Mouse (Mus musculus): ENCODE data around the gene Zfp827. TPM values are rescaled to one million over a fixed set of nuclear protein-coding genes. Genes with fewer than 3 reads are reported as not detected.
"Not testable (repeated sequence)": the region's sequence is repeated elsewhere in the genome, so short reads cannot be mapped to it uniquely, and the experiment has no call there.

Zfp827 gene
- polyA plus RNA-seq, 1 experiment, result 0.16 TPM

GRCm38 (mm10) chr8:79121614-79122013 is 93.4 kb downstream of the Zfp827 start:
- Histone ChIP-seq H3K27ac (ENCODE audit: insufficient read depth, low read depth, low read length) (no peak overlapping the region), H3K4me1 (ENCODE audit: control insufficient read depth, insufficient read depth, low read length) (no peaks in the 10 kb centered on the region), H3K4me3 (ENCODE audit: insufficient read depth, low read length) (no peak overlapping the region)
- TF ChIP-seq CTCF (IDR thresholded peaks at IDR 0.05; ENCODE audit: low read depth, low read length) (no peak), POLR2A (IDR thresholded peaks at IDR 0.05; ENCODE audit: borderline replicate concordance, low read depth, low read length) (no peak)

- Histone ChIP-seq H3K4me1 (ENCODE audit: control insufficient read depth, insufficient read depth, low read length) (no peaks in the 10 kb centered on the region), H3K27ac (ENCODE audit: insufficient read depth, low read depth, low read length) (no peak overlapping the region)
- no peak for TF ChIP-seq POLR2A (IDR thresholded peaks at IDR 0.05; ENCODE audit: borderline replicate concordance, low read depth, low read length)
- no peak for TF ChIP-seq CTCF (IDR thresholded peaks at IDR 0.05; ENCODE audit: low read depth, low read length)
Observed at GRCm38 (mm10) chr8:79124231-79124630, 96.0 kb downstream of the Zfp827 start.

GRCm38 (mm10) chr8:79127211-79127816 is 99.1 kb downstream of the Zfp827 start:
- Histone ChIP-seq H3K4me1 (ENCODE audit: control insufficient read depth, insufficient read depth, low read length) (no peaks in the 10 kb centered on the region), H3K27ac (ENCODE audit: insufficient read depth, low read depth, low read length) (no peak overlapping the region), H3K4me3 (ENCODE audit: insufficient read depth, low read length) (no peak overlapping the region)
- no peak for TF ChIP-seq POLR2A (IDR thresholded peaks at IDR 0.05; ENCODE audit: borderline replicate concordance, low read depth, low read length)
- TF ChIP-seq CTCF (IDR thresholded peaks at IDR 0.05; ENCODE audit: low read depth, low read length), result no peak

More at GRCm38 (mm10) chr8:79124231-79124630, 96.0 kb downstream of the Zfp827 start:
- H3K4me3 ChIP-seq (ENCODE audit: insufficient read depth, low read length), result no peak overlapping the region

- H3K4me1 ChIP-seq (ENCODE audit: control insufficient read depth, insufficient read depth, low read length); H3K27ac ChIP-seq (ENCODE audit: insufficient read depth, low read depth, low read length); H3K4me3 ChIP-seq (ENCODE audit: insufficient read depth, low read length): not testable (repeated sequence)
Observed at GRCm38 (mm10) chr8:79128534-79128933, 100.3 kb downstream of the Zfp827 start.

GRCm38 (mm10) chr8:79139614-79140013 is 111.4 kb downstream of the Zfp827 start:
- peaks cover 37% of the 10 kb centered on the region for H3K4me1 ChIP-seq (ENCODE audit: control insufficient read depth, insufficient read depth, low read length)
- no peak overlapping the region for H3K4me3 ChIP-seq (ENCODE audit: insufficient read depth, low read length)
- H3K27ac ChIP-seq (ENCODE audit: insufficient read depth, low read depth, low read length), result no peak overlapping the region
- TF ChIP-seq POLR2A (IDR thresholded peaks at IDR 0.05; ENCODE audit: borderline replicate concordance, low read depth, low read length) (no peak), CTCF (IDR thresholded peaks at IDR 0.05; ENCODE audit: low read depth, low read length) (no peak)

GRCm38 (mm10) chr8:79140981-79141380 is 112.7 kb downstream of the Zfp827 start:
- Histone ChIP-seq H3K27ac (ENCODE audit: insufficient read depth, low read depth, low read length) (no peak overlapping the region), H3K4me1 (ENCODE audit: control insufficient read depth, insufficient read depth, low read length) (peaks cover 40% of the 10 kb centered on the region), H3K4me3 (ENCODE audit: insufficient read depth, low read length) (no peak overlapping the region)
- TF ChIP-seq POLR2A (IDR thresholded peaks at IDR 0.05; ENCODE audit: borderline replicate concordance, low read depth, low read length), result no peak
- TF ChIP-seq CTCF (IDR thresholded peaks at IDR 0.05; ENCODE audit: low read depth, low read length), result no peak

- TF ChIP-seq CTCF (IDR thresholded peaks at IDR 0.05; ENCODE audit: low read depth, low read length) (no peak), POLR2A (IDR thresholded peaks at IDR 0.05; ENCODE audit: borderline replicate concordance, low read depth, low read length) (no peak)
- Histone ChIP-seq H3K4me1 (ENCODE audit: control insufficient read depth, insufficient read depth, low read length) (peaks cover 40% of the 10 kb centered on the region), H3K27ac (ENCODE audit: insufficient read depth, low read depth, low read length) (no peak overlapping the region), H3K4me3 (ENCODE audit: insufficient read depth, low read length) (no peak overlapping the region)
Observed at GRCm38 (mm10) chr8:79141592-79141991, 113.4 kb downstream of the Zfp827 start.

- Histone ChIP-seq H3K27ac (ENCODE audit: insufficient read depth, low read depth, low read length) (peak overlapping the region; percentile 74), H3K4me3 (ENCODE audit: insufficient read depth, low read length) (no peak overlapping the region), H3K4me1 (ENCODE audit: control insufficient read depth, insufficient read depth, low read length) (peaks cover 38% of the 10 kb centered on the region)
- TF ChIP-seq POLR2A (IDR thresholded peaks at IDR 0.05; ENCODE audit: borderline replicate concordance, low read depth, low read length), result no peak
- no peak for TF ChIP-seq CTCF (IDR thresholded peaks at IDR 0.05; ENCODE audit: low read depth, low read length)
Observed at GRCm38 (mm10) chr8:79143729-79144128, 115.5 kb downstream of the Zfp827 start.

- H3K4me1 ChIP-seq (ENCODE audit: control insufficient read depth, insufficient read depth, low read length), result peaks cover 33% of the 10 kb centered on the region
- no peak overlapping the region for H3K4me3 ChIP-seq (ENCODE audit: insufficient read depth, low read length)
- TF ChIP-seq POLR2A (IDR thresholded peaks at IDR 0.05; ENCODE audit: borderline replicate concordance, low read depth, low read length), result no peak
- TF ChIP-seq CTCF (IDR thresholded peaks at IDR 0.05; ENCODE audit: low read depth, low read length), result no peak
- no peak overlapping the region for H3K27ac ChIP-seq (ENCODE audit: insufficient read depth, low read depth, low read length)
Observed at GRCm38 (mm10) chr8:79145210-79145609, 117.0 kb downstream of the Zfp827 start.

- Histone ChIP-seq H3K27ac (ENCODE audit: insufficient read depth, low read depth, low read length) (no peak overlapping the region), H3K4me3 (ENCODE audit: insufficient read depth, low read length) (no peak overlapping the region), H3K4me1 (ENCODE audit: control insufficient read depth, insufficient read depth, low read length) (peaks cover 36% of the 10 kb centered on the region)
- TF ChIP-seq CTCF (IDR thresholded peaks at IDR 0.05; ENCODE audit: low read depth, low read length) (no peak), POLR2A (IDR thresholded peaks at IDR 0.05; ENCODE audit: borderline replicate concordance, low read depth, low read length) (no peak)
Observed at GRCm38 (mm10) chr8:79145626-79146025, 117.4 kb downstream of the Zfp827 start.

- Histone ChIP-seq H3K27ac (ENCODE audit: insufficient read depth, low read depth, low read length) (no peak overlapping the region), H3K4me1 (ENCODE audit: control insufficient read depth, insufficient read depth, low read length) (peaks cover 29% of the 10 kb centered on the region), H3K4me3 (ENCODE audit: insufficient read depth, low read length) (no peak overlapping the region)
- TF ChIP-seq CTCF (IDR thresholded peaks at IDR 0.05; ENCODE audit: low read depth, low read length), result no peak
- no peak for TF ChIP-seq POLR2A (IDR thresholded peaks at IDR 0.05; ENCODE audit: borderline replicate concordance, low read depth, low read length)
Observed at GRCm38 (mm10) chr8:79148799-79149198, 120.6 kb downstream of the Zfp827 start.

Measured in bone marrow macrophage, adult 2 months (primary cell).